Mouse (Mus musculus) stomach, postnatal 0 days (tissue): ENCODE data around the gene Stxbp5l.

Source experiments
- CTCF ChIP-seq: IDR thresholded peaks from 2 replicates; pipeline ENCODE4 v1.5.1; 2016; ENCODE audit warnings: antibody characterized with exemption, low read depth, mild to moderate bottlenecking, moderate library complexity
- EP300 ChIP-seq: optimal IDR thresholded peaks from 2 replicates; pipeline ENCODE3; 2016; ENCODE audit warnings: antibody characterized with exemption

- peak; percentile 69 for TF ChIP-seq CTCF
- TF ChIP-seq EP300, result no peak
Measured at GRCm38 (mm10) chr16:37347092-37347491, 37.7 kb downstream of the Stxbp5l start.
